Mouse (Mus musculus): ENCODE results near the gene Fubp3.

DNA sequence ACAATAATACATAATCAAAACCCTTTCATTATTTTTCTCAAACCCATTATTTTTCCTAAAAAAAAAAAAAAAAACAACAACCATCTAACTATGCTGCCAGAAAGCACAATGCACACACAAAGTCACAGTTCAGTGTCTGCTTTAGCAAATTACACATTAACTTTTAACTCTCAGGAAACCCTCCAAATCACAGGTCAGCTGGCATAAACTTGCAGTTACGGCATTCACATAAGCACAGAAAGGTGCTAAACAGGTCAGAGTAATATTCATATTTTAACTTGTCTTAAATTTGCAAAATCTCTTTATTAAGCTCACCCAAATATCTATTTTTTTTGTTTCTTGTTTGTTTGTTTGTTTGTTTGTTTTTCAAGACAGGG, 91.3 kb downstream of the Fubp3 start:
- TF ChIP-seq CTCF (IDR thresholded peaks at IDR 0.05; ENCODE audit: extremely low read depth, insufficient read depth, insufficient read length, insufficient replicate concordance) = no peak
- no peak for TF ChIP-seq POLR2A (IDR thresholded peaks at IDR 0.05; ENCODE audit: low read depth, low read length)

Measured in spleen, adult 2 months (tissue).